8 mouse cellular contexts compared by ENCODE assay signal in the genomic region with DNA sequence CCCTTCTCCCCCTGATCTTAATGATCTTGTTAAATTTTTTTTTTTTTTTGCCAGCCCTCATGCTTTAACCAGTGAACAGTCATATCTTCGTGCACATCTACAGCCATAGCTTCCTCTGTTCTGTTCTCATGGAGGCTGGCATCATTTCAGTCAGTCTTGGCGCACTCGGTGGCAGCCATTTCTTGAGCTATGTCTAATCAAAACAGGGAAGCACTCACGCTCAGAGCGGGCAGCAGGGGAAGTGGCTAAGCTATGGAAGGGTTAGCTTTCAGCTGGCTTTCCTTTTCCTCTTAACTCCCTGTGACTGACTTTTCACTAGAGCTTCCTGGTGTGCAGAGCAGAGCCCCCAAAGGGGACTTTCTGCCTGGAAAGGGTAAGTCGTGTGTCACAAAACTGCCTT.
DNase-seq lines count a peak whose midpoint lies in the region; ATAC-seq and TF ChIP-seq lines count a peak whose summit lies in the region.

No protein-coding gene starts in this region.

- no peaks in the 10 kb centered on the region for H3K9me3 ChIP-seq in heart, embryonic 10.5 days

- no peak for TF ChIP-seq CTCF in kidney, adult 2 months (conservative IDR thresholded peaks at IDR 0.05; ENCODE audit: insufficient read depth, insufficient read length, low read depth, low read length)

- DNase-seq in kidney, adult 2 months, result peak; percentile 16
- DNase-seq in kidney, adult 9 months, result no peak
- DNase-seq in heart, embryonic 10.5 days (ENCODE audit: low spot score), result no peak
- peak; percentile 28 for DNase-seq in lung, postnatal 10 days
- DNase-seq in urinary bladder, postnatal 25 days (ENCODE audit: low spot score), result no peak
- no peak for DNase-seq in embryo, embryonic 11 days

- WGBS in kidney, adult 2 months, result 52% methylated on average over 6 of the region's 6 CpGs
- WGBS in heart, embryonic 10.5 days, result 52% methylated on average over 6 of the region's 6 CpGs

- ATAC-seq in activated CD4-positive, CD25-positive, alpha-beta regulatory T cell, adult 4 months, result peak; percentile 23
- no peak for ATAC-seq in erythroblast, adult 5-6 weeks (replicated peaks; ENCODE audit: low FRiP score, poor library complexity, severe bottlenecking)

- no peaks in the 10 kb centered on the region for H3K27me3 ChIP-seq in kidney, adult 2 months (replicated peaks; ENCODE audit: control insufficient read depth, insufficient read depth, low read length)
- H3K27me3 ChIP-seq in heart, embryonic 10.5 days (ENCODE audit: insufficient read depth, poor library complexity, severe bottlenecking), result no peaks in the 10 kb centered on the region

- TF ChIP-seq POLR2A in kidney, adult 2 months (IDR thresholded peaks at IDR 0.05; ENCODE audit: low read depth, low read length), result no peak

- H3K4me1 ChIP-seq in kidney, adult 2 months (ENCODE audit: control insufficient read depth, insufficient read depth, low read length), result no peaks in the 10 kb centered on the region
- peaks cover 11% of the 10 kb centered on the region; the same call in 1 of the 2 replicates for H3K4me1 ChIP-seq in heart, embryonic 10.5 days

- H3K36me3 ChIP-seq in kidney, adult 2 months (ENCODE audit: control insufficient read depth, insufficient read depth, low read length), result no peaks in the 10 kb centered on the region
- no peaks in the 10 kb centered on the region for H3K36me3 ChIP-seq in heart, embryonic 10.5 days

- H3K27ac ChIP-seq in kidney, adult 2 months (ENCODE audit: insufficient read depth, low read depth, low read length), result no peak overlapping the region
- H3K27ac ChIP-seq in heart, embryonic 10.5 days, result peak overlapping the region; percentile 22; the same call in 1 of the 2 replicates

- H3K4me3 ChIP-seq in kidney, adult 2 months (ENCODE audit: insufficient read depth, low read depth, low read length), result no peak overlapping the region
- no peak overlapping the region for H3K4me3 ChIP-seq in heart, embryonic 10.5 days

Comparison
In these comparisons a context has a peak if more than half of its experiments do, and no peak if none do; other contexts are left out.
1. DNase-seq: peak in kidney, adult 2 months (single experiment) and lung, postnatal 10 days (single experiment); none in kidney, adult 9 months (single experiment), heart, embryonic 10.5 days (single experiment), urinary bladder, postnatal 25 days (single experiment) and embryo, embryonic 11 days (single experiment).